Mouse (Mus musculus): ENCODE measurements at regions not wholly inside any gene's neighbourhood (a gene's known extent, or its start where the extent isn't known, plus 50 kb on each side); places are given as distances from the start of the nearest gene placed in this dataset.
A peak's percentile ranks its signal among the peaks of the same experiment; 100 is the strongest.

GRCm38 (mm10) chr10:100685748-100686147, 95.5 kb downstream of the 1700017N19Rik start:
- no peak for DNase-seq

GRCm38 (mm10) chr10:100695944-100696343, 105.7 kb downstream of the 1700017N19Rik start:
- no peak for DNase-seq

GRCm38 (mm10) chr10:100699206-100699605, 108.9 kb downstream of the 1700017N19Rik start:
- DNase-seq = no peak

GRCm38 (mm10) chr10:100700281-100701205, 110.3 kb downstream of the 1700017N19Rik start:
- DNase-seq = no peak

GRCm38 (mm10) chr10:100701938-100702337, 111.7 kb downstream of the 1700017N19Rik start:
- DNase-seq = no peak

- no peak for DNase-seq
Measured at GRCm38 (mm10) chr10:100716084-100716667, 125.9 kb downstream of the 1700017N19Rik start.

- no peak for DNase-seq
Measured at GRCm38 (mm10) chr10:100718574-100718973, 128.3 kb downstream of the 1700017N19Rik start.

GRCm38 (mm10) chr10:100741269-100741668, 151.0 kb downstream of the 1700017N19Rik start:
- no peak for DNase-seq

GRCm38 (mm10) chr10:100742065-100742464, 151.8 kb downstream of the 1700017N19Rik start:
- peak; percentile 57 for DNase-seq

- no peak for DNase-seq
Measured at GRCm38 (mm10) chr10:100746151-100746550, 155.9 kb downstream of the 1700017N19Rik start.

- no peak for DNase-seq
Measured at GRCm38 (mm10) chr10:100754957-100755356, 164.7 kb downstream of the 1700017N19Rik start.

- DNase-seq = no peak
Measured at GRCm38 (mm10) chr10:100774252-100774651, 184.0 kb downstream of the 1700017N19Rik start.

- DNase-seq = no peak
Measured at GRCm38 (mm10) chr10:100792166-100792565, 201.9 kb downstream of the 1700017N19Rik start.

GRCm38 (mm10) chr10:100792569-100792968, 202.3 kb downstream of the 1700017N19Rik start:
- no peak for DNase-seq

GRCm38 (mm10) chr10:100795215-100795972, 205.1 kb downstream of the 1700017N19Rik start:
- DNase-seq = no peak

- no peak for DNase-seq
Measured at GRCm38 (mm10) chr10:100811639-100812038, 221.4 kb downstream of the 1700017N19Rik start.

GRCm38 (mm10) chr10:100834794-100835193, 244.5 kb downstream of the 1700017N19Rik start:
- no peak for DNase-seq

GRCm38 (mm10) chr10:100853213-100853612, 262.9 kb downstream of the 1700017N19Rik start:
- DNase-seq = no peak

GRCm38 (mm10) chr10:100856509-100856908, 266.2 kb downstream of the 1700017N19Rik start:
- DNase-seq = no peak

- DNase-seq = no peak
Measured at GRCm38 (mm10) chr10:100865501-100866181, 275.4 kb downstream of the 1700017N19Rik start.

GRCm38 (mm10) chr10:100868360-100868916, 278.2 kb downstream of the 1700017N19Rik start:
- no peak for DNase-seq

- no peak for DNase-seq
Measured at GRCm38 (mm10) chr10:100882584-100882983, 292.3 kb downstream of the 1700017N19Rik start.

All from liver (tissue).